Mouse (Mus musculus): ENCODE data around the gene Cars2.
"Not testable (repeated sequence)": the region's sequence is repeated elsewhere in the genome, so short reads cannot be mapped to it uniquely, and the experiment has no call there.

The Cars2 gene

GRCm38 (mm10) chr8:11550281-11550948 lies at the start of gene Cars2:
TSS of gene Cars2 (minus strand) at chr8:11550783.
- peak; percentile 95 to 96 for DNase-seq

- DNase-seq = no peak
These were observed 42.8 kb upstream of the Cars2 start for GRCm38 (mm10) chr8:11593222-11593884.

- DNase-seq = no peak
These were observed 41.7 kb upstream of the Cars2 start for GRCm38 (mm10) chr8:11592296-11592695.

- DNase-seq = no peak
These were observed 41.3 kb upstream of the Cars2 start for GRCm38 (mm10) chr8:11591837-11592236.

GRCm38 (mm10) chr8:11586374-11586745 lies 35.8 kb upstream of the Cars2 start:
- no peak for DNase-seq

GRCm38 (mm10) chr8:11585513-11586373 lies 35.2 kb upstream of the Cars2 start:
- DNase-seq = no peak

- no peak for DNase-seq
These were observed 25.2 kb upstream of the Cars2 start for GRCm38 (mm10) chr8:11575604-11576384.

GRCm38 (mm10) chr8:11574911-11575603 lies 24.5 kb upstream of the Cars2 start:
- no peak for DNase-seq

- no peak for DNase-seq
These were observed 21.8 kb upstream of the Cars2 start for GRCm38 (mm10) chr8:11572428-11572827.

- no peak for DNase-seq
These were observed 21.4 kb upstream of the Cars2 start for GRCm38 (mm10) chr8:11571950-11572349.

GRCm38 (mm10) chr8:11570742-11571141 lies 20.2 kb upstream of the Cars2 start:
- no peak for DNase-seq

- DNase-seq = no peak
These were observed 18.9 kb upstream of the Cars2 start for GRCm38 (mm10) chr8:11569260-11570097.

GRCm38 (mm10) chr8:11568193-11568592 lies 17.6 kb upstream of the Cars2 start:
- not testable (repeated sequence) for DNase-seq

GRCm38 (mm10) chr8:11564721-11565120 lies 14.1 kb upstream of the Cars2 start:
- no peak for DNase-seq

GRCm38 (mm10) chr8:11564236-11564635 lies 13.7 kb upstream of the Cars2 start:
- no peak for DNase-seq

GRCm38 (mm10) chr8:11560220-11560619 lies 9.6 kb upstream of the Cars2 start:
- DNase-seq = no peak

GRCm38 (mm10) chr8:11559511-11559910 lies 8.9 kb upstream of the Cars2 start:
- no peak for DNase-seq

- DNase-seq = peak; percentile 97 to 98
These were observed 7.4 kb upstream of the Cars2 start for GRCm38 (mm10) chr8:11557768-11558629.

GRCm38 (mm10) chr8:11557424-11557767 lies 6.8 kb upstream of the Cars2 start:
- DNase-seq = peak in 1 of 2 experiments; percentile 54

GRCm38 (mm10) chr8:11556691-11557423 lies 6.3 kb upstream of the Cars2 start:
- DNase-seq = peak in 1 of 2 experiments; percentile 35

All from kidney, adult 8-10 months (tissue).